In genomic region chr8:119358175-119358574, GRCm38 (mm10) we compare ENCODE assay signal across 15 mouse cellular contexts. TPM values are rescaled to one million over a fixed set of nuclear protein-coding genes. Genes with fewer than 3 reads are reported as not detected.
A peak's percentile ranks its signal among the peaks of the same experiment; 100 is the strongest.
DNase-seq lines count a peak whose midpoint lies in the region; ATAC-seq and TF ChIP-seq lines count a peak whose summit lies in the region.
"Had no signal": no experiment of that assay in that cellular context is flagged by ENCODE, and none has a peak within 500 bp of the region (broad histone marks: within the 10 kb centered on the region; RNA-seq: fewer than 3 reads in every experiment).

No protein-coding gene starts in this region.

- H3K9me3 ChIP-seq in embryonic facial prominence, embryonic 12.5 days = no peaks in the 10 kb centered on the region
- no peaks in the 10 kb centered on the region for H3K9me3 ChIP-seq in limb, embryonic 10.5 days (replicated peaks)
- H3K9me3 ChIP-seq in limb, embryonic 14.5 days (ENCODE audit: control insufficient read depth, low read length) = no peaks in the 10 kb centered on the region
- H3K9me3 ChIP-seq in heart, embryonic 10.5 days = no peaks in the 10 kb centered on the region
- H3K9me3 ChIP-seq: embryonic facial prominence, embryonic 15.5 days; hindbrain, embryonic 12.5 days; hindbrain, embryonic 15.5 days had no signal

- peak; percentile 52 for ATAC-seq in embryonic facial prominence, embryonic 12.5 days (ENCODE audit: insufficient number of reproducible peaks, insufficient read depth, low FRiP score, low TSS enrichment)
- ATAC-seq in limb, embryonic 14.5 days (ENCODE audit: low FRiP score, low read depth) = peak; percentile 30; the same call in 1 of the 2 replicates
- ATAC-seq: CD4-positive, CD25-positive, alpha-beta regulatory T cell, adult 4 months; forebrain, embryonic 14.5 days; forebrain, postnatal 0 days had no signal

- WGBS in embryonic facial prominence, embryonic 12.5 days = 39% methylated on average over 7 of the region's 7 CpGs
- WGBS in limb, embryonic 10.5 days = 75% methylated on average over 7 of the region's 7 CpGs
- WGBS in limb, embryonic 14.5 days = 33% methylated on average over 7 of the region's 7 CpGs
- WGBS in heart, embryonic 10.5 days = 74% methylated on average over 7 of the region's 7 CpGs

- H3K4me2 ChIP-seq in embryonic facial prominence, embryonic 12.5 days (replicated peaks) = no peak overlapping the region
- no peak overlapping the region for H3K4me2 ChIP-seq in limb, embryonic 14.5 days (replicated peaks; ENCODE audit: low read depth, low read length, severe bottlenecking)
- H3K4me2 ChIP-seq: embryonic facial prominence, embryonic 15.5 days; heart, embryonic 11.5 days; hindbrain, embryonic 12.5 days; hindbrain, embryonic 15.5 days had no signal

- H3K27ac ChIP-seq in embryonic facial prominence, embryonic 12.5 days = peak overlapping the region; percentile 72
- H3K27ac ChIP-seq in limb, embryonic 10.5 days = peak overlapping the region; percentile 50
- no peak overlapping the region for H3K27ac ChIP-seq in limb, embryonic 14.5 days (replicated peaks; ENCODE audit: low read depth, low read length)
- no peak overlapping the region for H3K27ac ChIP-seq in heart, embryonic 10.5 days
- H3K27ac ChIP-seq: embryonic facial prominence, embryonic 15.5 days; heart, adult 2 months; hindbrain, embryonic 12.5 days; hindbrain, embryonic 15.5 days had no signal

- no peak for TF ChIP-seq POLR2A in limb, embryonic 14.5 days (IDR thresholded peaks at IDR 0.05; ENCODE audit: borderline replicate concordance, extremely low read depth, insufficient read depth, insufficient read length)

- DNase-seq in limb, embryonic 10.5 days (ENCODE audit: low spot score) = no peak
- DNase-seq in limb, embryonic 14.5 days (ENCODE audit: low spot score) = no peak
- DNase-seq in thymus, adult 18-20 months = no peak
- DNase-seq in heart, embryonic 10.5 days (ENCODE audit: low spot score) = no peak
- DNase-seq in lung, postnatal 14 days = no peak
- DNase-seq: cerebellum, adult 11 months; forebrain, postnatal 0 days had no signal

- no peaks in the 10 kb centered on the region for H3K27me3 ChIP-seq in embryonic facial prominence, embryonic 12.5 days
- no peaks in the 10 kb centered on the region for H3K27me3 ChIP-seq in limb, embryonic 10.5 days (ENCODE audit: low read depth, poor library complexity, severe bottlenecking)
- H3K27me3 ChIP-seq in limb, embryonic 14.5 days (ENCODE audit: control insufficient read depth, insufficient read depth, low read length) = no peaks in the 10 kb centered on the region
- H3K27me3 ChIP-seq in heart, embryonic 10.5 days (ENCODE audit: insufficient read depth, poor library complexity, severe bottlenecking) = 0 out of 2 replicates have a peak, but pooled peaks cover 6% of the 10 kb centered on the region
- H3K27me3 ChIP-seq: embryonic facial prominence, embryonic 15.5 days; hindbrain, embryonic 12.5 days; hindbrain, embryonic 15.5 days had no signal

- no peak overlapping the region for H3K4me3 ChIP-seq in embryonic facial prominence, embryonic 12.5 days
- no peak overlapping the region for H3K4me3 ChIP-seq in limb, embryonic 10.5 days
- H3K4me3 ChIP-seq in limb, embryonic 14.5 days (replicated peaks; ENCODE audit: low read length) = no peak overlapping the region
- no peak overlapping the region for H3K4me3 ChIP-seq in heart, embryonic 10.5 days
- H3K4me3 ChIP-seq: embryonic facial prominence, embryonic 15.5 days; heart, adult 2 months; hindbrain, embryonic 12.5 days; hindbrain, embryonic 15.5 days had no signal

- no peaks in the 10 kb centered on the region for H3K36me3 ChIP-seq in embryonic facial prominence, embryonic 12.5 days
- H3K36me3 ChIP-seq in limb, embryonic 10.5 days = no peaks in the 10 kb centered on the region
- H3K36me3 ChIP-seq in limb, embryonic 14.5 days (ENCODE audit: control insufficient read depth, insufficient read depth, low read length) = no peaks in the 10 kb centered on the region
- no peaks in the 10 kb centered on the region for H3K36me3 ChIP-seq in heart, embryonic 10.5 days
- H3K36me3 ChIP-seq: embryonic facial prominence, embryonic 15.5 days; hindbrain, embryonic 12.5 days; hindbrain, embryonic 15.5 days had no signal

- no peak overlapping the region for H3K9ac ChIP-seq in embryonic facial prominence, embryonic 12.5 days
- no peak overlapping the region for H3K9ac ChIP-seq in limb, embryonic 14.5 days (ENCODE audit: low read depth, low read length, severe bottlenecking)
- H3K9ac ChIP-seq: embryonic facial prominence, embryonic 15.5 days; forebrain, postnatal 0 days; hindbrain, embryonic 12.5 days; hindbrain, embryonic 15.5 days had no signal

- peaks cover 16% of the 10 kb centered on the region for H3K4me1 ChIP-seq in embryonic facial prominence, embryonic 12.5 days
- peaks cover 15% of the 10 kb centered on the region for H3K4me1 ChIP-seq in limb, embryonic 10.5 days
- no peaks in the 10 kb centered on the region for H3K4me1 ChIP-seq in limb, embryonic 14.5 days (ENCODE audit: control insufficient read depth, insufficient read depth, low read length)
- H3K4me1 ChIP-seq in heart, embryonic 10.5 days = peaks cover 3% of the 10 kb centered on the region; the same call in 1 of the 2 replicates
- H3K4me1 ChIP-seq: embryonic facial prominence, embryonic 15.5 days; hindbrain, embryonic 12.5 days; hindbrain, embryonic 15.5 days had no signal

RNA-seq across cellular contexts. Expression of gene Hsbp1, which starts 13.9 kb away (rescaled TPM):
- 325 and 333 TPM in 2 replicates for polyA plus RNA-seq in embryonic facial prominence, embryonic 12.5 days (2016; fragmentation: Nextera tagmentation; extraction: Ambion mirVana)
- polyA plus RNA-seq in limb, embryonic 10.5 days (2016; fragmentation: Nextera tagmentation; extraction: Ambion mirVana) = 217 and 241 TPM in 2 replicates
- 180 and 214 TPM in 2 replicates for polyA plus RNA-seq in limb, embryonic 14.5 days (2012; rRNA removed)
- polyA plus RNA-seq in limb, embryonic 14.5 days (2014; fragmentation: Nextera tagmentation; extraction: Ambion mirVana) = 327 and 340 TPM in 2 replicates
- 250 and 267 TPM in 2 replicates for polyA plus RNA-seq in heart, embryonic 10.5 days (2016; fragmentation: Nextera tagmentation; extraction: Ambion mirVana)

RNA-seq across cellular contexts. Expression of gene Mlycd, which starts 36.5 kb away (rescaled TPM):
- 12.5 and 14.7 TPM in 2 replicates for polyA plus RNA-seq in embryonic facial prominence, embryonic 12.5 days (2016; fragmentation: Nextera tagmentation; extraction: Ambion mirVana)
- 6.3 and 6.7 TPM in 2 replicates for polyA plus RNA-seq in limb, embryonic 10.5 days (2016; fragmentation: Nextera tagmentation; extraction: Ambion mirVana)
- 13.6 and 14.8 TPM in 2 replicates for polyA plus RNA-seq in limb, embryonic 14.5 days (2012; rRNA removed)
- 17.0 and 19.1 TPM in 2 replicates for polyA plus RNA-seq in limb, embryonic 14.5 days (2014; fragmentation: Nextera tagmentation; extraction: Ambion mirVana)
- polyA plus RNA-seq in heart, embryonic 10.5 days (2016; fragmentation: Nextera tagmentation; extraction: Ambion mirVana) = 15.2 and 17.7 TPM in 2 replicates

Comparison
In these comparisons a context has a peak if more than half of its experiments do, and no peak if none do; other contexts are left out.
1. H3K27ac ChIP-seq: peak in embryonic facial prominence, embryonic 12.5 days (single experiment) and limb, embryonic 10.5 days (single experiment); none in limb, embryonic 14.5 days (single experiment) and heart, embryonic 10.5 days (single experiment).